Mouse (Mus musculus) lung, embryonic 14.5 days (tissue): ENCODE measurements around the gene Impdh2. TPM values are rescaled to one million over a fixed set of nuclear protein-coding genes. Genes with fewer than 3 reads are reported as not detected.

ENCODE experiments used
- ATAC-seq: fragments of 200-750 bp; cut with Nextera tagmentation; 2 replicates; pipeline ENCODE4 v1.8.0; 2017; ENCODE audit warnings: mild to moderate bottlenecking, moderate TSS enrichment, moderate library complexity; ENCODE audit not compliant: insufficient read depth
- DNase-seq: peaks from one replicate; pipeline ENCODE4 v3.0.0-alpha.2; 2015
- H3K27ac ChIP-seq: fragments of 300-500 bp; sonication (generic); 2 replicates; pipeline ENCODE4 v1.5.1; 2014; ENCODE audit warnings: low read depth, mild to moderate bottlenecking, moderate library complexity
- H3K27me3 ChIP-seq: fragments of 300-500 bp; sonication (generic); 2 replicates; pipeline ENCODE4 v1.6.1; 2014; ENCODE audit warnings: low read length, control low read depth; ENCODE audit not compliant: insufficient read depth
- H3K36me3 ChIP-seq: fragments of 300-500 bp; sonication (generic); 2 replicates; pipeline ENCODE4 v1.6.1; 2014; ENCODE audit warnings: control low read depth; ENCODE audit not compliant: insufficient read depth
- H3K4me1 ChIP-seq: fragments of 300-500 bp; sonication (generic); 2 replicates; pipeline ENCODE4 v1.6.1; 2014; ENCODE audit warnings: antibody characterized with exemption, control low read depth; ENCODE audit not compliant: insufficient read depth
- H3K4me2 ChIP-seq: fragments of 300-500 bp; sonication (generic); 2 replicates; pipeline ENCODE4 v1.6.1; 2014; ENCODE audit warnings: mild to moderate bottlenecking
- H3K4me3 ChIP-seq: fragments of 300-500 bp; sonication (generic); 2 replicates; pipeline ENCODE4 v1.5.1; 2014; ENCODE audit warnings: low read depth, low read length
- H3K9ac ChIP-seq: fragments of 300-500 bp; sonication (generic); 2 replicates; pipeline ENCODE4 v1.6.1; 2014
- H3K9me3 ChIP-seq: fragments of 300-500 bp; sonication (generic); 2 replicates; pipeline ENCODE4 v1.6.1; 2016; ENCODE audit warnings: low read depth, low read length, control low read depth
- CTCF ChIP-seq: IDR thresholded peaks from 2 replicates; pipeline ENCODE4 v1.5.1; 2016; ENCODE audit warnings: antibody characterized with exemption, low read depth
- WGBS: fragments of 180-500 bp; shearing (Covaris S2); extraction: QIAGEN DNeasy Blood & Tissue Kit; methylation state at CpG from one replicate; pipeline ENCODE4 v1.1.7; 2014; 5-methylcytosine and 5-hydroxymethylcytosine counted together
- polyA plus RNA-seq: library from polyadenylated mRNA; unstranded; fragments of >200 nt; fragmentation: Nextera tagmentation; extraction: Ambion mirVana; gene quantifications from 2 replicates; pipeline ENCODE4 v1.2.1, GENCODE M21; 2014

The Impdh2 gene
- polyA plus RNA-seq, 1 experiment from 2014 or later = 202 TPM

DNA sequence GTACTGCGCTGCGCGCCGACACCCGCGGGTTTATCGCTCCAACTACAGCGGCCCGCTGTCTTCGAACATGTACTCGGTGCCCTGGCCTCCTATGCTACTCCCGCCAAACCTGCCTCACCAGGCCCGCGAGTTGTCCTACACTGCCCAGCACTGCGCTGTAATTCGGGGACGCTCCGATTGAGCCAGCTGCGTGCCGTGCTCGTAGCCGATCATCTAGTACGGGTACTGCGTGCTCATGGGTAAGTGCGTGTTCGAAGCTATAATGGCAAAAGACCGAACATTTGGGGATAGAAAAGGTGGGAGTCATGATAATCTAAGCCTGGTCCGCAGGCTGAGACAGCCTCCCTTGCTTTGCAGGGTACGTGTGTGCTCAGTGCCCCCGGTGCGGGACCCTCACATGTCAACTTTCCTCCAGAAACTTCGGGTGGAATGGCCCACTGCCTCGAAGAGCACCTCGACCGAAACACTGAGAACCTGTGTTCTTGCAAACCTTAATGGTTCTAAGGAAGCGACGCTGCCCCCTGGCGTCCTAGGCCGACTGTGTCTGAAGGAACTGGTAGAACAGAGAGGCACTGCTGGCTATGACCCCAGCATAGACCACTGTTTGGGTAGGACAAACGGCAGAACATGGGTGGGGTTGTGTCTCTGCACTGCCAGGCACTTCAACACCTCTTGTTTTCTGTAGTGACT, 10.3 kb downstream of the Impdh2 start:
- Histone ChIP-seq H3K36me3 (peaks cover 57% of the 10 kb centered on the region), H3K27me3 (no peaks in the 10 kb centered on the region), H3K9ac (peak overlapping the region; percentile 62), H3K9me3 (no peaks in the 10 kb centered on the region), H3K4me1 (peaks cover 17% of the 10 kb centered on the region), H3K4me2 (peak overlapping the region; percentile 100), H3K4me3 (peak overlapping the region; percentile 72), H3K27ac (peak overlapping the region; percentile 58)
- 2% methylated on average over 40 of the region's 40 CpGs for WGBS
- peak; percentile 82 for TF ChIP-seq CTCF
- ATAC-seq (peak; percentile 12; the same call in 1 of the 2 replicates), DNase-seq (peak; percentile 92)

DNA sequence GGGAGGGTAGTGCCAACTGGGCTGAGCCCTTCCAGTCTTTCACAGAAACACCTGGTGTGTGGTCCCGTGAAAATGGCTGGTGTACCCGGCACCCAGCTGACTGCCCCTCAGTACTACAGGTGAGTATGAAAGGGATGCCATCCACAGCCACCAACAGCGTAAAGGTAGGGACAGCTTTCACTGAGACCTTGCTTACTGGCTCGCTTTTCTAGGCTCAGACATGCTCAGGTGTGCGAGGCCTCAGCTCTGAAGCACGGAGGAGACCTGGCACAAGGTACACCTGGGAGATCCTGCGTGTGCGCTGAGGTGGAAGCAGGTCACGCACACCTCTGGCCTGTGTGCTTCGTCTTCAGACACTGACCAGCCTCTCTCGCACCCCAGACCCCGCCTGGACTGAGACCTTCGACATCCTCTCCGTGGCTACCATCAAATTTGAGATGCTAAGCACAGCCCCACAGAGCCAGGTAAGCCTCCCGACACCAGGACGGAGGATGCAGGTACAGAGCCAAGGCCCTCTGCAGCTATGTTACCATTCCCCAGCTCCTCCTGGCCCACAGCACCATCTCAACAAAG, 11.4 kb downstream of the Impdh2 start:
- Histone ChIP-seq H3K27ac (no peak overlapping the region), H3K4me3 (no peak overlapping the region), H3K9ac (no peak overlapping the region), H3K36me3 (peaks cover 60% of the 10 kb centered on the region), H3K27me3 (no peaks in the 10 kb centered on the region), H3K9me3 (no peaks in the 10 kb centered on the region), H3K4me1 (peaks cover 17% of the 10 kb centered on the region), H3K4me2 (no peak overlapping the region)
- ATAC-seq (no peak), DNase-seq (no peak)
- TF ChIP-seq CTCF = no peak
- 91% methylated on average over 16 of the region's 16 CpGs for WGBS

DNA sequence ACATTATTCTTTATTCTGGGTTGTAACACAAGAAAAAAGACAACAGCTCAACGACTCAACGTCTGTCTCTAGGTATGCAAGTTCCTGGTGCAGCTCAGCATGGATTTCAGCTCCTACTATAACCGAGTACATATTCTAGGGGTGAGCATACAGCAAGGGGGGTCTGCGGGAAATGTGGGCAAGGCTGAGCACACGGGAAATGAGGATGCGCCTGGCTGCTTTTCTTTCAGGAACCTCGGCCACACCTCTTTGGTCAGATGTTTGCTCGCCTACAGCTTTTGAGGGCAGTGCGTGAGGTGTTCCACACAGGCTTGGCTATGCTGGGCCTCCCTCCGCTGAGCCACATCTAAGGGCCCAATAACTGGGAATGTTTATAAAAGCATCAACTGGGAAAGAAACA, 12.2 kb downstream of the Impdh2 start:
- H3K27ac ChIP-seq = no peak overlapping the region
- no peak overlapping the region for H3K4me3 ChIP-seq
- H3K36me3 ChIP-seq = peaks cover 63% of the 10 kb centered on the region
- H3K4me1 ChIP-seq = peaks cover 23% of the 10 kb centered on the region
- H3K9ac ChIP-seq = no peak overlapping the region
- ATAC-seq (no peak), DNase-seq (no peak)
- no peak for TF ChIP-seq CTCF
- H3K27me3 ChIP-seq = no peaks in the 10 kb centered on the region
- H3K9me3 ChIP-seq = no peaks in the 10 kb centered on the region
- no peak overlapping the region for H3K4me2 ChIP-seq
- 71% methylated on average over 10 of the region's 10 CpGs for WGBS

DNA sequence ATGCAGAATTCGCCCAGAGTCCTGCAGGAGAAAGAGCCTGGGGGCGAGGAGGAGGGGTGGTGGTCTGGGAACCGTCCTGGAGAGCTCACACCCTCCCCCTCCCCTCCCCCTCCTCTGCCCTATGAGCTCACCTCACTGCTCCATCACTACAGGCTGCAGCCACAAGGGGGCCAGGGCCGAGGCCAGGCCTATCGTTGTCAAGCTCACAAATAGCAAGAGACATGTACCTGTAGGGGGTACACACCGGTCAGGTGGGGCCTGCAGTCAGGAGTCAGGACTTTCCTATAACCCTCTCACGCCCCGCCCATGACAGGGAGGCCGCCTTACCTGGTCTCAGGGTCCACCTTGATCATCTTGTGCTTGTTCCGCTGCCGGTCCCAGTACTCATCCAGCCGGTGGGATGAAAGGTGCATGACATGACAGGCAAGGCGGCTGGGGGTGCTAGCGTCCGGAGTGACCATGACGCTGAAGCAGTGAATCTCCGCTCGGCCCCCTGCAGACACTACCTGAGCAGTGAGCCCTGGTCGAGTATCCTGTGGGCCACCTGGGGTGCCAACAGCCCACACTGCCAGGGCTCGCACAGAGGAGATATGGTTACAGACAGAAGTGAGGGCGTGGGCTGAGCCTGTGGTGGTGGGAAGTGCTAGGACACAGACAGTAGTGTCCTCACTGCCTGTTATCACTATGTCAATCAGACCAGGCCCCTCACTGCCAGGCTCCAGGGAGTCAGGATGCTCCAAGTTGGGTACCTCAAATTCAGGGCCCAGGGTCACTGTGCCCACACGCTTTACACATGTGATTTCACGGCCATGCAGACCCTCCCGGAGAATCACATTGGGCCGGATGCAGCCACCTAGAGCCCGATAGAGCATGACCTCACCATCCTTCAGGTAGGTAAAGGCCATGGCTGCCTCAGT, 13.9 kb downstream of the Impdh2 start:
- ATAC-seq = no peak

DNA sequence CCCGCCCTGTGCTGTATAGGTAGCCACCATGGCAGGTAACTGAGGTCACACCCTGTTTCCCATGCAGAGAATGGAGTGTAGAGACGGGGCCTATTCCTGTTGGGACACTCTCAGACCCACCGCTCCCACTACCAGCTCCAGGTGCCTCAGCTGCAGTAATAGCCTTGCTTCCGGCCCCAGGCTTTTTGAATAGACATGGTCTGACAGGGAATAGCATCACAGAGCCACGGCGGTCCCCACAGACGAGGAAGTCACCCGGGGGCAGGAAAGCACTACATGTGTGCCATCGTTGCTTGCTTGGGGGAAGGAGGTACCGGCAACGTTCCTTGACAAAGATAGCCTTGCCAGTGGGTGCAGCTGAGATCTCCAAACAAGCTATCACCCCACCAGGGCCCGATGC, 14.8 kb downstream of the Impdh2 start:
- no peak overlapping the region for H3K9ac ChIP-seq
- H3K9me3 ChIP-seq = no peaks in the 10 kb centered on the region
- H3K4me2 ChIP-seq = no peak overlapping the region
- no peak overlapping the region for H3K4me3 ChIP-seq
- H3K27ac ChIP-seq = no peak overlapping the region
- ATAC-seq (no peak), DNase-seq (no peak)
- H3K36me3 ChIP-seq = peaks cover 63% of the 10 kb centered on the region
- no peaks in the 10 kb centered on the region for H3K27me3 ChIP-seq
- WGBS = 81% methylated on average over 12 of the region's 12 CpGs
- H3K4me1 ChIP-seq = peaks cover 19% of the 10 kb centered on the region
- no peak for TF ChIP-seq CTCF

More for the DNA sequence above, 13.9 kb downstream of the Impdh2 start:
- peak; percentile 80 for TF ChIP-seq CTCF
- Histone ChIP-seq H3K4me3 (no peak overlapping the region), H3K4me2 (no peak overlapping the region), H3K4me1 (peaks cover 18% of the 10 kb centered on the region), H3K9me3 (no peaks in the 10 kb centered on the region), H3K36me3 (peaks cover 63% of the 10 kb centered on the region), H3K9ac (no peak overlapping the region; the same call in 1 of the 2 replicates), H3K27ac (no peak overlapping the region), H3K27me3 (no peaks in the 10 kb centered on the region)
- WGBS = 51% methylated on average over 26 of the region's 26 CpGs
- peak; percentile 72 for DNase-seq

DNA sequence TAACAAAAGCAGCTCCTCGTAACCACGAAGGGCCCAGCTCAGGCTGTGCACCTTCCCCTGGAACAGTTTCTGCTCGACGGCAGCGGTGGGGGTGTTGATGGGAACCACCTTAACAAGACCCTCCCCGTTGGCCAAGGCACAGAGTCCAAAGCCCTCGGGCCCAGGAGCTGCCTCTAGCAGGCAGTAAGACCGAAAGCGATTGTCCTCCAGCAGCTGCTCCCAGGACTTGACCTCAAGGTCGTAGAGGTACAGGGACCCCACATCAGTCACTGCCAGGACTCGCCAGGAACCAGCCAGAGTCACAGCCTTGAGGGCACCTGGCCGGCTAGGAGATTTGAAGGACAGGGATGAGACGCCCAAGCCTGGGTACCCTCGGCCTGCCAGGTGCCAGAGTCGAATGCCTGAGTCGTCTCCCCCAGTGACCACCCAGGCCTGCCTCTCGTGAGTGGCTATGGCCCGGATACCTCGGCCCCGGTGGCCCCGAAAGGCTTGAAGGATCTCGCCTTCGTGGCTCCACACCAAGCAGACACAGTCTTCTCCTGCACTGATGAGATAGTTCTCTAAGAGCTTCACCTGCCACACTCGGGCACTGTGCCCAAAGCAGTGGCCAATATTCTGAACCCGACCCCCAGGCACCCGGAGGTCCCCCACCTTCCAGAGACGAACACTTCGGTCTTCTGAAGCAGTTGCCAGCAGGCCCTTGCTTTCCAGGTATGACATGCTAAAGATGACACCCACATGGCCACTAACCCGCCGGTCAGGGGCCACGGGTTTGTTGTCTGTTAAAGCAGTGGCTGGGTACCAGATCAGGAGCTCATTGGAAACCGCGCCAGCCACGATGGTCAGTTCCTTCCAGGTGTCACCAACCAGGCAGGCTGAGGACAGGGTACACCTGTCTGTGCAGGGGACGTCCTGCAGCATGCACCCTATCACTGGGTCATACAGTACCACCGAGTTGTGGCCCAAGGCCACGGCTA, 15.5 kb downstream of the Impdh2 start:
- no peaks in the 10 kb centered on the region for H3K9me3 ChIP-seq
- no peak overlapping the region for H3K4me3 ChIP-seq
- no peak overlapping the region for H3K4me2 ChIP-seq
- H3K27ac ChIP-seq = no peak overlapping the region
- TF ChIP-seq CTCF = no peak
- whole genome bisulfite sequencing = 72% methylated on average over 37 of the region's 37 CpGs
- DNase-seq (no peak), ATAC-seq (no peak)
- H3K36me3 ChIP-seq = peaks cover 61% of the 10 kb centered on the region
- H3K9ac ChIP-seq = no peak overlapping the region
- H3K4me1 ChIP-seq = peaks cover 16% of the 10 kb centered on the region
- H3K27me3 ChIP-seq = no peaks in the 10 kb centered on the region
